Mouse (Mus musculus) stomach, embryonic 16.5 days (tissue): ENCODE data around the gene Etl4. TPM values are rescaled to one million over a fixed set of nuclear protein-coding genes. Genes with fewer than 3 reads are reported as not detected.

Source experiments
- ATAC-seq: fragments of 200-750 bp; cut with Nextera tagmentation; 2 replicates; pipeline ENCODE4 v1.8.0; 2017; ENCODE audit warnings: moderate number of reproducible peaks, moderate TSS enrichment; ENCODE audit not compliant: insufficient read depth, low FRiP score
- H3K27ac ChIP-seq: fragments of 300-500 bp; sonication (generic); 2 replicates; pipeline ENCODE4 v1.5.1; 2014; ENCODE audit warnings: low read length
- H3K27me3 ChIP-seq: fragments of 300-500 bp; sonication (generic); 2 replicates; pipeline ENCODE4 v1.6.1; 2014; ENCODE audit warnings: low read length, control low read depth, mixed read lengths; ENCODE audit not compliant: control insufficient read depth, insufficient read depth
- H3K36me3 ChIP-seq: fragments of 300-500 bp; sonication (generic); 2 replicates; pipeline ENCODE4 v1.6.1; 2014; ENCODE audit warnings: low read length; ENCODE audit not compliant: control insufficient read depth, insufficient read depth
- H3K4me1 ChIP-seq: fragments of 300-500 bp; sonication (generic); 2 replicates; pipeline ENCODE4 v1.6.1; 2014; ENCODE audit warnings: low read length, control low read depth, mixed read lengths; ENCODE audit not compliant: control insufficient read depth, insufficient read depth
- H3K4me2 ChIP-seq: fragments of 300-500 bp; sonication (generic); 2 replicates; pipeline ENCODE4 v1.6.1; 2014; ENCODE audit warnings: low read depth, low read length, mixed read lengths
- H3K4me3 ChIP-seq: fragments of 300-500 bp; sonication (generic); replicated peaks from 2 replicates; pipeline ENCODE4 v1.5.1; 2014; ENCODE audit warnings: mild to moderate bottlenecking, low read length
- H3K9ac ChIP-seq: fragments of 300-500 bp; sonication (generic); 2 replicates; pipeline ENCODE4 v1.6.1; 2014; ENCODE audit warnings: low read length
- H3K9me3 ChIP-seq: fragments of 300-500 bp; sonication (generic); replicated peaks from 2 replicates; pipeline ENCODE4 v1.6.1; 2016; ENCODE audit warnings: low read length, control low read depth; ENCODE audit not compliant: control insufficient read depth
- WGBS: fragments of 180-500 bp; shearing (Covaris S2); extraction: QIAGEN DNeasy Blood & Tissue Kit; methylation state at CpG from one replicate; pipeline ENCODE4 v1.1.7; 2014; 5-methylcytosine and 5-hydroxymethylcytosine counted together
- polyA plus RNA-seq: library from polyadenylated mRNA; unstranded; fragments of >200 nt; fragmentation: Nextera tagmentation; extraction: Ambion mirVana; gene quantifications from 2 replicates; pipeline ENCODE4 v1.2.1, GENCODE M21; 2015

The Etl4 gene
- polyA plus RNA-seq, 1 experiment from 2014 or later: 37.3 TPM

DNA sequence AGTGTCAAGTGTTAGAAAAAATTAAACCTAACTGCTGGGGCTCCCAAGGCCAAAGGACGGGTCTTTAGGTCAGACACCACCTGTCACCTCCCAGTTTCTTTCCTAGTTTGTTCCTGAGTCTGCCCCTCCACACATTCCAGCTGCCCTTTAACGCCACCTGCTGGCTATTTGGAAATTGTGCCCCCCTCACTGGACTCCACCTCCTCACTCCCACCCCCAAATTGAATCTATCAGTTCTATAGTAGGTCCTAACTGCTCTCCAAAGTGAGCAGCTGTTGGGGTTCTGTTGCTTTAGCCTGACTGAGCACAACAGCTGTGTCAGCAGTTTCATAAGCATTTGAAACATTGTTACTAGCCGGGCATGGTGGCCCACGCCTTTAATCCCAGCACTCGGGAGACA, 859.1 kb downstream of the Etl4 start:
- H3K27me3 ChIP-seq: no peaks in the 10 kb centered on the region
- WGBS: 69% methylated on average over 5 of the region's 5 CpGs
- no peak overlapping the region for H3K9ac ChIP-seq
- H3K4me1 ChIP-seq: no peaks in the 10 kb centered on the region
- H3K27ac ChIP-seq: no peak overlapping the region
- H3K4me3 ChIP-seq: no peak overlapping the region
- H3K9me3 ChIP-seq: no peaks in the 10 kb centered on the region
- ATAC-seq: no peak
- H3K4me2 ChIP-seq: no peak overlapping the region
- H3K36me3 ChIP-seq: peaks cover 10% of the 10 kb centered on the region; the same call in 1 of the 2 replicates

DNA sequence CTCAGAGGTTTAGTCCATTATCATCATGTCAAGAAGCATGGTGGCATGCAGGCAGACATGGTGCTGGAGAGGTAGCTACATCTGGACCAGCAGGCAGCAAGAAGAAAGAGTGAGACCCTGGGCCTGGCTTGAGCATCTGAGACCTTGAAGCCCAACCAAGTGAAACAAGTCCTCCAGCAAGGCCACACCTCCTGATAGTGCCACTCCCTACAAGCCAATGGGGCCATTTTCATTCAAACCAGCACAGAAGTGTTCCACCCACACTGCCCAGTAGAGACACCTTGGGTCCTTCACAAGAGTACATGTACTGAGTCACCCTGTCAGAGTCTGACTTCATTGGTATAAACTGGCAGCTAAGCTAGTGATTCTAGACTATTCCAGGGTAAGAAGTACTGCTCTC, 860.6 kb downstream of the Etl4 start:
- H3K27ac ChIP-seq: no peak overlapping the region
- ATAC-seq: no peak
- no peak overlapping the region for H3K4me2 ChIP-seq
- H3K36me3 ChIP-seq: peaks cover 10% of the 10 kb centered on the region; the same call in 1 of the 2 replicates
- no peaks in the 10 kb centered on the region for H3K9me3 ChIP-seq
- no peak overlapping the region for H3K4me3 ChIP-seq
- no peaks in the 10 kb centered on the region for H3K4me1 ChIP-seq
- no peak overlapping the region for H3K9ac ChIP-seq
- H3K27me3 ChIP-seq: no peaks in the 10 kb centered on the region

DNA sequence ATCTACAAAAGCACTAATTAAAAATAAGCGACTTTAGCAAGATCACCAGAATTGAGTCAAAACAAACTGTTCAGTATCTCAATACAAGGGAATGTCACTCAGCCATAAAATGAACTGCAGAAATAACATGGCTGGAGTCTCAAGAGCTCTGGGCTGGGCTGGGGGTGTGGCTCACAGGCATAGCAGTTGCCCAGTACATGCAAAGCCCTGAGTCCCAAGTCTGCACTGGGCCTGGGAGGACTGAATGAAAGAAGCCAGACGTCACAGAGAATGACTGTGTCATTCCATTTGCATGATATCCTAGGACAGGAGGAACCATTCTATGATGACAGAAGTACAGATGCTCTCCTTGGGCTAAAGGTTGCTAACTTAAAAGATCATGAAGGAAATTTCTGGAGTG, 864.9 kb downstream of the Etl4 start:
- H3K4me2 ChIP-seq: no peak overlapping the region
- 0 out of 2 replicates have a peak, but pooled peaks cover 4% of the 10 kb centered on the region for H3K36me3 ChIP-seq
- no peak overlapping the region for H3K27ac ChIP-seq
- no peak overlapping the region for H3K9ac ChIP-seq
- H3K4me1 ChIP-seq: no peaks in the 10 kb centered on the region
- no peaks in the 10 kb centered on the region for H3K27me3 ChIP-seq
- no peak for ATAC-seq
- no peak overlapping the region for H3K4me3 ChIP-seq
- WGBS: 84% methylated on average over 2 of the region's 2 CpGs
- H3K9me3 ChIP-seq: no peaks in the 10 kb centered on the region

DNA sequence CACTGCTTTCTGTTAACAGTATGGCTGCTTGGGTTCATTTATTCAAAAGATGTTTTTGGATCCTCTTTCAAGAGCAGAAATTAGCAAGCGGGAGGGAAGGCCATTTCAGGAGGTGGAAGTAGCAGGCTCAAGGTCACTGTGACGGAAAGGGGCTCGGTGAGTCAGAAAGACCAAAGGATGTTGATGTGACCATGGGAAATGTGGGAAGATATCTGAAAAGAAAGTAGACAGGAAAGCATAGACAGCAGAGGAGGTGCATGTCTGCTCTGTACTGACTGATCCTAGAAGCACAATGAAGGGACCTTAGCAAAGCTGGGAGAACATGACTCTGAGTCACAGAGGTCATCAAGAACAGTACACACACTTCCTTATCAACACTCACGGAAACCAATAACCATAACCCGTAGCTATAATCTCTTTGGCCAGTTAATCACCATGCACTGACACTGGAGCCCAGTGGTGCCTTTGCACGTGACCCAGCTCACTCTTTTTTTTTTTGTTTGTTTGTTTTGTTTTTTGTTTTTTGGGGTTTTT, 866.7 kb downstream of the Etl4 start:
- H3K27ac ChIP-seq: no peak overlapping the region
- H3K4me1 ChIP-seq: no peaks in the 10 kb centered on the region
- H3K4me3 ChIP-seq: no peak overlapping the region
- 0 out of 2 replicates have a peak, but pooled peaks cover 4% of the 10 kb centered on the region for H3K36me3 ChIP-seq
- WGBS: 77% methylated on average over 6 of the region's 6 CpGs
- H3K27me3 ChIP-seq: no peaks in the 10 kb centered on the region
- peak; percentile 47; the same call in 1 of the 2 replicates for ATAC-seq
- H3K9me3 ChIP-seq: no peaks in the 10 kb centered on the region
- no peak overlapping the region for H3K9ac ChIP-seq
- H3K4me2 ChIP-seq: no peak overlapping the region

DNA sequence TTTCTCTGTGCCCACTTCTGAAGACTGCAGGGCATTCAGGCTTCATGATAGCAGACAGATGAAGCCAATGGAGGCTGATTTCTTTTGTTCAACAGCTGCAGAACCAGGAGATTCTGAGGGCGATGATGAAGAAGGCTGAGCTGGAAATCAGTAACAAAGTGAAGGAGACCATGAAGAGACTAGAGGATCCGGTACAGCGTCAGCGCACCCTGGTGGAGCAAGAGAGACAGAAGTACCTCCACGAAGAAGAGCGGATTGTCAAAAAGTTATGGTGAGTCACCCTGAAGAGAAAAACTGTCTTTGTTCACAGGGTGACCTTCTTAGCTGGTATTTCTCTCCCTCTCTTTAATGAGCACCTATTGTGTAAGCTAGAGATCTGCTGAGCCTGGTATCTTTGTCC, 868.4 kb downstream of the Etl4 start:
- Histone ChIP-seq H3K9ac (no peak overlapping the region), H3K36me3 (0 out of 2 replicates have a peak, but pooled peaks cover 4% of the 10 kb centered on the region), H3K4me3 (no peak overlapping the region), H3K9me3 (no peaks in the 10 kb centered on the region), H3K4me1 (no peaks in the 10 kb centered on the region), H3K27ac (no peak overlapping the region), H3K4me2 (no peak overlapping the region), H3K27me3 (no peaks in the 10 kb centered on the region)
- 76% methylated on average over 6 of the region's 6 CpGs for WGBS
- ATAC-seq: no peak

DNA sequence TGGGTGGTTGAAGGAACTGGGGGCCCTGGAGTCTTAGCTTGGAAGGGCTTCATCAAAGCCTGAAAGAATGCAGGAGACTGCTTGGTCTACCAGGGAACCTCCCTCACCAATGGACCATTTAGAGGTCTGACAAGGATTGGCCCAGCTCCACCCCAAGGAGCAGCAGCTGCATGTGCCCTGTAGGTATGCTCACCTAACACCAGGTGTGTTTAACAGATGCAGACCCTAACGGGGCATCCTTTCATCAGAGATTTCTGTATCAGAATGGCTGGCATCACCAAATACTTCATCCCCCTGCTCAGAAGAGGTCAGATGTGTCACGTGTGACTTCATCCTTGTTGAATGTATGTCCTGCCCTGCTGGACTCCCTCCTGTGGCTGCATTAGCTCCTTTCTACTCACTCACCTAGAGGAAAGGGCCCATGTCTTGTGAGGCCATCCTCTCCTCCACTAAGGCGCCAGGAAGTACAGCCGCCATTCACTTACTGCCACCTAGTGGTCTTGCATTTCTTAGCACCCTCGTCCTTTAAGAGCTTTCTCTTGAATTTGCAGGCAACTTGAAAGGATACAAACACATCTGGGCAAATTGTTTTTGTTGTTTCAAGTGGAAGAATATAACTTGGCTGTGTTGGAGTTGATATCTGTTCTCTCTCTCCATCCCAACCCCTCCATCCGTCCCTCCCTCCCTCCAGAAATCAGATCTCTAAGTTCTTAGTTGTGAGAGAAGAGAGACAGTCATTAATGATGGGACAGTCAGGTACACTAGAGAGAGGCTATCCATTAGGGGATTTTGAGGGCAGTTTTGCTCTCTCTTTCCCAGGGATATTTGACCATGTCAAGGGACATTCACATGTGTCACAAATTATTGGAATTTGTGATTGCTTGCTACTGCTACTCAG, 870.2 kb downstream of the Etl4 start:
- H3K9ac ChIP-seq: no peak overlapping the region
- no peaks in the 10 kb centered on the region for H3K4me1 ChIP-seq
- 0 out of 2 replicates have a peak, but pooled peaks cover 4% of the 10 kb centered on the region for H3K36me3 ChIP-seq
- no peak overlapping the region for H3K27ac ChIP-seq
- H3K27me3 ChIP-seq: no peaks in the 10 kb centered on the region
- 35% methylated on average over 6 of the region's 6 CpGs for WGBS
- no peak overlapping the region for H3K4me3 ChIP-seq
- peak; percentile 55; the same call in 1 of the 2 replicates for ATAC-seq
- no peak overlapping the region for H3K4me2 ChIP-seq
- H3K9me3 ChIP-seq: no peaks in the 10 kb centered on the region

DNA sequence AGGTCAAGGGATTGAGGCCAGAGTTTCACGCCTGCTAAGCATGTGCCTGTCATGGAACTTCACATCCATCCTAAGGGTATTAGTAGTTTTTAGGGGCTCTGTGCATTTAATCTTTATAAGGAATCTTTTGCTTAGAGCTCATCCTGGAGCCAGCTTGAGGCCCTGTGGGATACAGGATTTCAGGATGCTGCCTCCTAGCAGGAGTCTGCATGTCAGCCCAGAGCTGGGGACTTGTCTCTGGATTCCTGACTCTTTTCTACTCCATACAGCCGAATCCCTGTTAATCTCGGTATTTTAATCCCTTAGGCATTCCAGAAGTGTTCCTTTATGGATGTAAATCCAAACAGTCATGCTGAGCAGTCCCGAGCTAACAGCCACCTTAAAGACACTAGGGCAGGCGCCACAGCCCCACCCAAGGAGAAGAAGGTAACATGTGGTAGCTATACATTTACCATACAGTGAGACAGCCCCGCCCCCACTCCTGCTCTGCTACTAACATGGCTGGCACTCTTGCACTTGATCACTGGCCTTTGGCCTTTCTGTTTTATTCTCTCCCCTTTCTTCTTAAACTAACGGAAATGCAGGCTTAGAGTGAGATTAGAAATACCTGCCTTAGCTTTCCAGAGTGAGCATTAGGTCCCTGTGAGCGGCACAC, 891.8 kb downstream of the Etl4 start:
- WGBS: 66% methylated on average over 8 of the region's 8 CpGs
- Histone ChIP-seq H3K27me3 (no peaks in the 10 kb centered on the region), H3K4me2 (no peak overlapping the region), H3K9me3 (no peaks in the 10 kb centered on the region), H3K27ac (no peak overlapping the region), H3K4me3 (no peak overlapping the region), H3K4me1 (no peaks in the 10 kb centered on the region), H3K9ac (no peak overlapping the region), H3K36me3 (peaks cover 13% of the 10 kb centered on the region; the same call in 1 of the 2 replicates)
- ATAC-seq: no peak

DNA sequence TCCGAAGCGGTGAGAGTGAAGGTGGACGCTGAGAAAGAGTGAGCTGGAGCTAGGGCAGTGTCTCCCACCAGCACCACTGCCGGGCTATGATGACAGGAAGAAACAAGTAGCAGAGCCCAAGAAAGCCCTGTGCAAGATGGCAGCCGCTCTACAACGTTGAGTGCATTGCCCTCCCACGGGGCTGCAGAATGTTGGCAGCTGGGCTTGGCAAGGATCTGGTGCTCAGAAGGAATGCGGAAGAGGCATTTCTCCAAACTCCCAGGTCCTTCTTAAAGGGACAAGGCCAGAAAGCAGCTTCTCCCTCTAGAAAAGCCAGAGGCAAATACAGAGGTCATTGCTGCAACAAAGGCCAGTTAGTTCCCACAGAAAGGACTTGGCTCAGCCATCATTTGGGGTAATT, 901.9 kb downstream of the Etl4 start:
- H3K4me2 ChIP-seq: no peak overlapping the region
- H3K4me1 ChIP-seq: no peaks in the 10 kb centered on the region
- WGBS: 77% methylated on average over 8 of the region's 8 CpGs
- ATAC-seq: no peak
- H3K9ac ChIP-seq: no peak overlapping the region
- H3K36me3 ChIP-seq: no peaks in the 10 kb centered on the region
- no peaks in the 10 kb centered on the region for H3K9me3 ChIP-seq
- no peak overlapping the region for H3K27ac ChIP-seq
- H3K27me3 ChIP-seq: no peaks in the 10 kb centered on the region
- H3K4me3 ChIP-seq: no peak overlapping the region

DNA sequence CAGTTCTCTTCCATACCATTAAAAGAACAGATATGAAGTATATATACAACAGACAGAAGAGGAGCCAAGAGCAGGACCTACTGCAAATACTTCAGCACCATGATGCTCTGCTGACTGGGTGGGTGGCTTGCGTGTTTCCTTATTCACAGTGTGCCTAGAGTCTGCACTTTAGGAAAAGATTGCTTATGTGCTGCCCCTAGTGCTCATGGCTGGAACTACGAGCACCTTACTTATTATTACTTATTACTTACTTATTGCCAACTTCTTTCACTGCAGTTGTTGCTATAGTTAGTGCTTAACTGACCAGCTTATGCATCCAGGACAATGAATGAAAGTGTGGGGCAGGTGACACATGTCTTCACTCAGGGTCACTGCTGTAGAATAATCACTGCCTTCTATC, 904.4 kb downstream of the Etl4 start:
- Histone ChIP-seq H3K4me2 (no peak overlapping the region), H3K27me3 (no peaks in the 10 kb centered on the region), H3K27ac (no peak overlapping the region), H3K4me1 (no peaks in the 10 kb centered on the region), H3K36me3 (no peaks in the 10 kb centered on the region), H3K4me3 (no peak overlapping the region), H3K9me3 (no peaks in the 10 kb centered on the region), H3K9ac (no peak overlapping the region)
- WGBS: 88% methylated on average over 2 of the region's 2 CpGs
- ATAC-seq: no peak
